Mouse (Mus musculus) megakaryocyte, embryonic 14.5 days (primary cell): Measurements from ENCODE around the gene Sephs1.

Experiments used
- FLI1 ChIP-seq: IDR thresholded peaks from 2 replicates; pipeline ENCODE4 v1.6.1; 2012; ENCODE audit warnings: low read length, inconsistent platforms, mixed read lengths
- GATA1 ChIP-seq: IDR thresholded peaks from 3 replicates; pipeline ENCODE4 v1.6.1; 2012; ENCODE audit warnings: mixed read lengths, low read length, inconsistent platforms, borderline replicate concordance

DNA sequence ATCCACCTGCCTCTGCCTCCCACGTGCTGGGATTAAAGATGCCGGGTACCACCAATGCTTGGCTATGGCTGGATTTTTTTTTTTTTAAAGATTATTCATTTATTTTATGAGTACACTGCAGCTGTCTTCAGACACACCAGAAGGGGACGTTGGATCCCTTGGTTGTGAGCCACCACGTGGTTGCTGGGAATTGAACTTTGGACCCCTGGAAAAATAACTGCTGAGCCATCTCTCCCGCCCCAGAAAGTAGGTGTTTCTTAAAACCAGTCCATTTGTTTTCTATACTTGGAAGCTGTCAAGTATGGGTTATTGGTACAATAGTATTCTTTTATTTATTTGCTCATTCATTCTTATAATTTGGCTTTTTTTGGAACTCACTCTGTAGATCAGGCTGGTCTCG lies 5.5 kb downstream of the Sephs1 start:
- TF ChIP-seq GATA1 (no peak), FLI1 (no peak)
